Comparison of ENCODE assay signal across 22 mouse cellular contexts in the genomic region with DNA sequence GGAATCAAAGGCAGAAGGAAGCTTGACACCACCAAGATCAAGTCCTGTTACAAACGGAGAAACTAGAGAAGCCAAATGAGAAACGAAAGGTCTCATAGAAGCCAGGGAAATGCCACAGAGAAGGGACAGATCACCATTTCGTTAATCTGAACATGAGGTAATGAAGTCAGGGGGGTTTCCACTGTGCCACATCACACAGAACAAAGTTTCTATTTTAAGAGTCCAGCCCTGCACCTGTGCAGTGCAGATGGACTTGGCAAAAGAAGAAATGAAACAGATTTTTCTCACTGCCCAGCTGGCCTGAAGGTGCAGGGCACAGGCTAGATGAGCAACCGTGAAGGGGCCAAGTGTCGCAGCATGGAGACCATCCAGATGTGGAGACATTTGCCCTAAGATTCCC. TPM values are rescaled to one million over a fixed set of nuclear protein-coding genes. Genes with fewer than 3 reads are reported as not detected.
DNase-seq lines count a peak whose midpoint lies in the region; ATAC-seq and TF ChIP-seq lines count a peak whose summit lies in the region.
"Had no signal": no experiment of that assay in that cellular context is flagged by ENCODE, and none has a peak within 500 bp of the region (broad histone marks: within the 10 kb centered on the region; RNA-seq: fewer than 3 reads in every experiment).

No protein-coding gene starts in this region.

- WGBS in heart, embryonic 12.5 days: 75% methylated on average over 5 of the region's 5 CpGs

- no peak overlapping the region for H3K4me3 ChIP-seq in CH12.LX (replicated peaks in 1 of 3; ENCODE audit: low read depth in 2 of 3, low read length in 2 of 3, poor library complexity in 1 of 3)
- H3K4me3 ChIP-seq in heart, embryonic 12.5 days: no peak overlapping the region
- H3K4me3 ChIP-seq: heart, embryonic 10.5 days; hindbrain, embryonic 15.5 days; limb, embryonic 13.5 days; liver, embryonic 13.5 days had no signal

- dilution Hi-C loops in CH12.LX (cut with MboI; ENCODE audit: extremely low pct_ligation_motif_present, extremely low pct_unique_long_range_greater_than_20kb, low sequenced_read_pairs): no loop called here

- in situ Hi-C loops in CH12.LX (cut with MboI; ENCODE audit: low pct_ligation_motif_present, low pct_unique_long_range_greater_than_20kb, low sequenced_read_pairs): no loop called here

- peaks cover 0 to 24% of the 10 kb centered on the region in 2 experiments for H3K36me3 ChIP-seq in CH12.LX (replicated peaks in 1 of 2; ENCODE audit: control insufficient read depth in 1 of 2, insufficient read depth in 1 of 2, low read length in 1 of 2)
- H3K36me3 ChIP-seq in heart, embryonic 12.5 days: no peaks in the 10 kb centered on the region
- H3K36me3 ChIP-seq: G1E; heart, embryonic 10.5 days; hindbrain, embryonic 15.5 days; limb, embryonic 13.5 days; liver, embryonic 13.5 days had no signal

- TF ChIP-seq EP300 in CH12.LX (IDR thresholded peaks at IDR 0.05; ENCODE audit: low read length): peak; percentile 99

- TF ChIP-seq POLR2A in CH12.LX (IDR thresholded peaks at IDR 0.05; ENCODE audit: low read depth, low read length): peak; percentile 64

- intact Hi-C loops in left cerebral cortex, postnatal 14 days (cut with DNase I): no loop called here

- TF ChIP-seq RAD21 in CH12.LX (IDR thresholded peaks at IDR 0.05; ENCODE audit: low read depth, low read length): no peak

- H3K4me1 ChIP-seq in CH12.LX (ENCODE audit: control insufficient read depth in 1 of 2, insufficient read depth in 2 of 2): peaks cover 42 to 90% of the 10 kb centered on the region in 2 experiments
- H3K4me1 ChIP-seq in heart, embryonic 12.5 days (replicated peaks): no peaks in the 10 kb centered on the region
- H3K4me1 ChIP-seq: heart, embryonic 10.5 days; hindbrain, embryonic 15.5 days; limb, embryonic 13.5 days had no signal

- H3K27me3 ChIP-seq in CH12.LX (replicated peaks): no peaks in the 10 kb centered on the region
- no peaks in the 10 kb centered on the region for H3K27me3 ChIP-seq in heart, embryonic 12.5 days (replicated peaks)
- H3K27me3 ChIP-seq: hindbrain, embryonic 15.5 days; limb, embryonic 13.5 days; liver, embryonic 13.5 days had no signal

- peak overlapping the region; percentile 99 for H3K27ac ChIP-seq in CH12.LX (ENCODE audit: insufficient read depth, low read depth)
- H3K27ac ChIP-seq in heart, embryonic 12.5 days (ENCODE audit: poor library complexity, severe bottlenecking): no peak overlapping the region
- H3K27ac ChIP-seq: heart, embryonic 10.5 days; hindbrain, embryonic 15.5 days; limb, embryonic 13.5 days; liver, embryonic 13.5 days had no signal

- H3K9me3 ChIP-seq in CH12.LX (replicated peaks; ENCODE audit: low read length): no peaks in the 10 kb centered on the region
- H3K9me3 ChIP-seq in heart, embryonic 12.5 days (replicated peaks): no peaks in the 10 kb centered on the region
- H3K9me3 ChIP-seq: G1E; heart, embryonic 10.5 days; hindbrain, embryonic 15.5 days; limb, embryonic 13.5 days; liver, embryonic 13.5 days had no signal

- H3K79me2 ChIP-seq in CH12.LX (replicated peaks; ENCODE audit: control insufficient read depth, extremely low read depth, insufficient read depth, poor library complexity, severe bottlenecking): peaks cover 4% of the 10 kb centered on the region

- peak; percentile 38; the same call in 1 of the 2 replicates for ATAC-seq in megakaryocyte, adult 5-6 weeks (ENCODE audit: poor library complexity, severe bottlenecking)
- no peak for ATAC-seq in heart, embryonic 12.5 days (ENCODE audit: insufficient number of reproducible peaks, low FRiP score)
- ATAC-seq: forebrain, embryonic 14.5 days; intestine, postnatal 0 days had no signal

- peak overlapping the region; percentile 95 for H3K9ac ChIP-seq in CH12.LX (ENCODE audit: insufficient read depth, low read depth)
- no peak overlapping the region for H3K9ac ChIP-seq in heart, embryonic 12.5 days
- H3K9ac ChIP-seq: hindbrain, embryonic 15.5 days; limb, embryonic 13.5 days; liver, embryonic 13.5 days; lung, embryonic 14.5 days had no signal

- TF ChIP-seq CTCF in CH12.LX (conservative IDR thresholded peaks at IDR 0.05 in 1 of 2, IDR thresholded peaks at IDR 0.05 in 1 of 2; ENCODE audit: low read depth in 2 of 2, low read length in 2 of 2): no peak

- H3K4me2 ChIP-seq in CH12.LX (ENCODE audit: insufficient read depth, low read depth, poor library complexity, severe bottlenecking): peak overlapping the region; percentile 70
- no peak overlapping the region for H3K4me2 ChIP-seq in heart, embryonic 12.5 days
- H3K4me2 ChIP-seq: hindbrain, embryonic 15.5 days; limb, embryonic 13.5 days; liver, embryonic 13.5 days; lung, embryonic 14.5 days; midbrain, embryonic 11.5 days had no signal

- peak; percentile 83 to 86 for DNase-seq in spleen, postnatal 36 days (ENCODE audit: low spot score in 2 of 2)
- DNase-seq in spleen, adult 12 weeks (ENCODE audit: low spot score): no peak
- peak; percentile 95 for DNase-seq in CH12.LX (ENCODE audit: extremely low read depth)
- DNase-seq in right cerebral cortex, adult 18-20 months: no peak
- DNase-seq in left cerebral cortex, postnatal 14 days (ENCODE audit: low spot score in 2 of 2): no peak
- DNase-seq: adrenal gland, postnatal 10 days; cerebellum, adult 2 months; cerebellum, postnatal 36 days; kidney, postnatal 4 days; liver, embryonic 13.5 days; lung, embryonic 14.5 days; right cerebral cortex, postnatal 25 days; thymus, postnatal 4 days had no signal

TF ChIP-seq in CH12.LX, 34 proteins besides CTCF, POLR2A, EP300 and RAD21:
- TF ChIP-seq ZNF384 (IDR thresholded peaks at IDR 0.05; ENCODE audit: low read depth, low read length): no peak
- no peak for TF ChIP-seq SMC3 (IDR thresholded peaks at IDR 0.05; ENCODE audit: low read depth, low read length)
- TF ChIP-seq MAFK (IDR thresholded peaks at IDR 0.05; ENCODE audit: insufficient replicate concordance, low read length): no peak
- no peak for TF ChIP-seq KAT2A (IDR thresholded peaks at IDR 0.05; ENCODE audit: insufficient replicate concordance, low read length)
- TF ChIP-seq ETS1 (conservative IDR thresholded peaks at IDR 0.05; ENCODE audit: low read depth, low read length): peak; percentile 96
- no peak for TF ChIP-seq ZMIZ1 (IDR thresholded peaks at IDR 0.05; ENCODE audit: low read depth, low read length)
- TF ChIP-seq CHD2 (IDR thresholded peaks at IDR 0.05; ENCODE audit: low read length): peak; percentile 90
- TF ChIP-seq MEF2A (IDR thresholded peaks at IDR 0.05; ENCODE audit: borderline replicate concordance, low read depth, low read length): peak; percentile 99
- TF ChIP-seq SIN3A (IDR thresholded peaks at IDR 0.05; ENCODE audit: low read length): peak; percentile 48; the same call in 1 of the 2 replicates
- TF ChIP-seq TBP (conservative IDR thresholded peaks at IDR 0.05; ENCODE audit: low read depth, low read length): peak; percentile 84
- TF ChIP-seq RCOR1 (conservative IDR thresholded peaks at IDR 0.05; ENCODE audit: low read depth, low read length): no peak
- no peak for TF ChIP-seq USF1 (IDR thresholded peaks at IDR 0.05; ENCODE audit: low read depth, low read length)
- no peak for TF ChIP-seq ZKSCAN1 (IDR thresholded peaks at IDR 0.05; ENCODE audit: borderline replicate concordance, low read depth, low read length)
- peak; percentile 97 for TF ChIP-seq IRF4 (IDR thresholded peaks at IDR 0.05; ENCODE audit: low read depth, low read length)
- peak; percentile 92 for TF ChIP-seq JUN (IDR thresholded peaks at IDR 0.05; ENCODE audit: insufficient read depth, low read depth, low read length)
- no peak for TF ChIP-seq CHD1 (IDR thresholded peaks at IDR 0.05; ENCODE audit: low read depth, low read length)
- no peak for TF ChIP-seq ZC3H11A (IDR thresholded peaks at IDR 0.05; ENCODE audit: low read depth, low read length)
- no peak for TF ChIP-seq NRF1 (IDR thresholded peaks at IDR 0.05; ENCODE audit: low read depth, low read length)
- TF ChIP-seq E2F4 (IDR thresholded peaks at IDR 0.05; ENCODE audit: insufficient replicate concordance, low read depth, low read length): no peak
- peak; percentile 83 for TF ChIP-seq JUND (conservative IDR thresholded peaks at IDR 0.05; ENCODE audit: low read depth, low read length)
- TF ChIP-seq TCF12 (IDR thresholded peaks at IDR 0.05; ENCODE audit: low read depth, low read length): peak; percentile 100
- peak; percentile 88 for TF ChIP-seq BHLHE40 (IDR thresholded peaks at IDR 0.05; ENCODE audit: low read depth, low read length)
- no peak for TF ChIP-seq HCFC1 (IDR thresholded peaks at IDR 0.05; ENCODE audit: low read depth, low read length)

RNA-seq across cellular contexts. Expression of a gene that starts 48.1 kb away (rescaled TPM):
- total RNA-seq in CH12.LX (2012; rRNA removed): 55.7 and 76.1 TPM in 2 replicates
- 61.8 and 65.1 TPM in 2 replicates for total RNA-seq in CH12.LX (2014; rRNA removed)
- 57.8 and 68.9 TPM in 2 replicates for polyA plus RNA-seq in CH12.LX (2012; ENCODE audit: insufficient read length, low read depth)
- total RNA-seq in megakaryocyte, adult 5-6 weeks (2015): 50.7 and 58.2 TPM in 2 replicates
- 118 and 119 TPM in 2 replicates for total RNA-seq in megakaryocyte, adult 5-6 weeks (2017)
- 0.86 and 1.1 TPM in 2 replicates for polyA plus RNA-seq in heart, embryonic 12.5 days (2016; fragmentation: Nextera tagmentation; extraction: Ambion mirVana)
- 10 to 100 TPM; 10.9 to 13.5 TPM for total RNA-seq in left cerebral cortex, postnatal 14 days (2021)

Comparison
In these comparisons a context has a peak if more than half of its experiments do, and no peak if none do; other contexts are left out.
1. DNase-seq: peak in spleen, postnatal 36 days (2 of 2) and CH12.LX (single experiment); none in spleen, adult 12 weeks (single experiment), right cerebral cortex, adult 18-20 months (single experiment) and left cerebral cortex, postnatal 14 days (0 of 2).